Mouse (Mus musculus) activated CD4-positive, CD25-positive, alpha-beta regulatory T cell, adult 9 weeks (primary cell): ENCODE results near the gene Gm14440. TPM values are rescaled to one million over a fixed set of nuclear protein-coding genes. Genes with fewer than 3 reads are reported as not detected.

Experiments used
- polyA plus RNA-seq: library from polyadenylated mRNA; unstranded; fragments of 100-300 nt; shearing (Covaris generic); gene quantifications from one replicate; pipeline ENCODE4 v1.2.1, GENCODE M21; 2017

Gm14440 gene
- 5.8 TPM for polyA plus RNA-seq

GRCm38 (mm10) chr2:175274825-175275224 lies at the start of gene Gm14440:
Gene Gm14440 (plus strand): TSS chr2:175275125.

Other genes with a start within 250 kb of the Gm14440 start
- gene Gm14393, start 207.3 kb upstream of the Gm14440 start, polyA plus RNA-seq = not detected
- 3.5 TPM for gene Gm14399, start 133.1 kb upstream of the Gm14440 start, polyA plus RNA-seq
- 0.07 TPM for gene Gm14443, start 99.3 kb upstream of the Gm14440 start, polyA plus RNA-seq
- gene Gm14391, start 68.2 kb upstream of the Gm14440 start, polyA plus RNA-seq = 9.5 TPM
- 15.7 TPM for gene Gm4631, start 63.1 kb downstream of the Gm14440 start, polyA plus RNA-seq
- gene Zfp968, start 97.3 kb downstream of the Gm14440 start, polyA plus RNA-seq = 2.3 TPM
- gene Gm4724, start 160.7 kb downstream of the Gm14440 start, polyA plus RNA-seq = 8.6 TPM
- 5.8 TPM for gene Zfp965, start 194.9 kb downstream of the Gm14440 start, polyA plus RNA-seq